ENCODE assay signal across 7 mouse cellular contexts in the genomic region with DNA sequence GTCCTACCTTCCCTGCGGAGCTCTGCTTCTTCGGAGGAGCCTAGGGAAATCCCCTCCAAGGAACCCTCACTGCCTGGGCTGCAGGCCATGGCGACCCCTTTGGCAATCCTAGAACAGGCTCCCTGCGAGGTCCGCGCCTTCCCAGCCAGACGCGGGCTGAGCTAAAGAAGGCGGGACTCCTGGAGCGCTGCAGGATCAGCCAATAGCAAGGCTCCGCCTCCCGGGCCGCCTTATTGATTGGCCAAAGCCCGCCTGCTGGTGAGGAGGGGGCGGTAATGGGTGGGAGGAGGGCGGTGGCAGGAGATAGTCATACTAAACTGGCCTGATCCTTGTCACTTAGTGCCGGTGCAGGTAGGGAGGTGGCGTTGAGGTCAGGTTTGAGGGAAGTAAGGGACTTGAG. TPM values are rescaled to one million over a fixed set of nuclear protein-coding genes. Genes with fewer than 3 reads are reported as not detected.
DNase-seq lines count a peak whose midpoint lies in the region; ATAC-seq lines count a peak whose summit lies in the region.

No protein-coding gene starts in this region.

- no peaks in the 10 kb centered on the region for H3K27me3 ChIP-seq in intestine, embryonic 16.5 days (replicated peaks; ENCODE audit: control insufficient read depth, insufficient read depth, low read length)

- peak overlapping the region; percentile 69 for H3K9ac ChIP-seq in intestine, embryonic 16.5 days (ENCODE audit: low read depth, low read length)

- peaks cover 13% of the 10 kb centered on the region for H3K4me1 ChIP-seq in intestine, embryonic 16.5 days (ENCODE audit: control insufficient read depth, insufficient read depth, low read length)

- DNase-seq in adrenal gland, postnatal 4 days (ENCODE audit: low spot score in 2 of 2), result peak; percentile 49 to 50
- DNase-seq in embryo, embryonic 11 days, result peak; percentile 94
- peak; percentile 80 to 81 for DNase-seq in left cerebral cortex, postnatal 25 days (ENCODE audit: low spot score in 2 of 2)
- peak; percentile 64 to 78 for DNase-seq in right cerebral cortex, postnatal 36 days (ENCODE audit: low spot score in 2 of 2)

- H3K36me3 ChIP-seq in intestine, embryonic 16.5 days (ENCODE audit: control insufficient read depth, insufficient read depth, low read length), result no peaks in the 10 kb centered on the region

- peak overlapping the region; percentile 51 for H3K4me3 ChIP-seq in intestine, embryonic 16.5 days (ENCODE audit: low read length)

- intact Hi-C loops in left cerebral cortex, postnatal 25 days (cut with DNase I), result no loop called here

- H3K4me2 ChIP-seq in intestine, embryonic 16.5 days (ENCODE audit: low read depth, low read length), result peak overlapping the region; percentile 93

- no peaks in the 10 kb centered on the region for H3K9me3 ChIP-seq in intestine, embryonic 16.5 days (ENCODE audit: control insufficient read depth, low read length)

- ATAC-seq in granulocyte monocyte progenitor cell, adult 5-6 weeks (replicated peaks; ENCODE audit: poor library complexity, severe bottlenecking), result peak; percentile 29; the same call in 1 of the 2 replicates
- ATAC-seq in intestine, embryonic 16.5 days, result peak; percentile 88
- ATAC-seq in megakaryocyte progenitor cell, adult 5-6 weeks (replicated peaks; ENCODE audit: poor library complexity), result 0 out of 2 replicates have a peak, but pooled peaks have one; percentile 20

- WGBS in intestine, embryonic 16.5 days, result under 1% methylated on average over 18 of the region's 18 CpGs

- H3K27ac ChIP-seq in intestine, embryonic 16.5 days (ENCODE audit: low read length), result no peak overlapping the region

RNA-seq across cellular contexts. Expression of a gene that starts 6.0 kb away (rescaled TPM):
- 10 to 100 TPM in 1 of 2 experiments, 1 to 10 TPM in 1; 8.8 to 11.5 TPM for total RNA-seq in adrenal gland, postnatal 4 days (2021)
- not detected in 2 replicates for total RNA-seq in granulocyte monocyte progenitor cell, adult 5-6 weeks (2014; fragmentation: Nextera tagmentation)
- total RNA-seq in granulocyte monocyte progenitor cell, adult 5-6 weeks (2017), result 0.04 TPM in 1 of 2 replicates, not detected in the other
- 5.8 and 6.2 TPM in 2 replicates for polyA plus RNA-seq in intestine, embryonic 16.5 days (2015; fragmentation: Nextera tagmentation; extraction: Ambion mirVana)
- 100 to 1,000 TPM; 153 to 174 TPM for total RNA-seq in left cerebral cortex, postnatal 25 days (2021)
- total RNA-seq in megakaryocyte progenitor cell, adult 5-6 weeks (2015), result 0.22 and 0.24 TPM in 2 replicates
- total RNA-seq in megakaryocyte progenitor cell, adult 5-6 weeks (2017), result 0.08 and 0.71 TPM in 2 replicates

RNA-seq across cellular contexts. Expression of a gene that starts 18.8 kb away (rescaled TPM):
- 1 to 10 TPM in 1 of 2 experiments, not detected in 1; 7.4 TPM for total RNA-seq in adrenal gland, postnatal 4 days (2021)
- total RNA-seq in granulocyte monocyte progenitor cell, adult 5-6 weeks (2014; fragmentation: Nextera tagmentation), result not detected in 2 replicates
- total RNA-seq in granulocyte monocyte progenitor cell, adult 5-6 weeks (2017), result not detected in 2 replicates
- polyA plus RNA-seq in intestine, embryonic 16.5 days (2015; fragmentation: Nextera tagmentation; extraction: Ambion mirVana), result 3.9 and 6.0 TPM in 2 replicates
- not detected for total RNA-seq in left cerebral cortex, postnatal 25 days (2021)
- not detected in 2 replicates for total RNA-seq in megakaryocyte progenitor cell, adult 5-6 weeks (2015)
- not detected in 2 replicates for total RNA-seq in megakaryocyte progenitor cell, adult 5-6 weeks (2017)

RNA-seq across cellular contexts. Expression of a gene that starts 25.3 kb away (rescaled TPM):
- 10 to 100 TPM in 1 of 2 experiments, not detected in 1; 25.9 TPM for total RNA-seq in adrenal gland, postnatal 4 days (2021)
- total RNA-seq in granulocyte monocyte progenitor cell, adult 5-6 weeks (2014; fragmentation: Nextera tagmentation), result not detected in 2 replicates
- total RNA-seq in granulocyte monocyte progenitor cell, adult 5-6 weeks (2017), result not detected in 2 replicates
- polyA plus RNA-seq in intestine, embryonic 16.5 days (2015; fragmentation: Nextera tagmentation; extraction: Ambion mirVana), result 62.9 and 67.0 TPM in 2 replicates
- total RNA-seq in left cerebral cortex, postnatal 25 days (2021), result not detected
- not detected in 2 replicates for total RNA-seq in megakaryocyte progenitor cell, adult 5-6 weeks (2015)
- total RNA-seq in megakaryocyte progenitor cell, adult 5-6 weeks (2017), result not detected in 2 replicates

RNA-seq across cellular contexts. Expression of a gene that starts 41.0 kb away (rescaled TPM):
- total RNA-seq in adrenal gland, postnatal 4 days (2021), result 10 to 100 TPM; 10.7 to 15.6 TPM
- 0.26 and 1.1 TPM in 2 replicates for total RNA-seq in granulocyte monocyte progenitor cell, adult 5-6 weeks (2014; fragmentation: Nextera tagmentation)
- total RNA-seq in granulocyte monocyte progenitor cell, adult 5-6 weeks (2017), result 0.36 and 2.0 TPM in 2 replicates
- polyA plus RNA-seq in intestine, embryonic 16.5 days (2015; fragmentation: Nextera tagmentation; extraction: Ambion mirVana), result 1.9 and 2.0 TPM in 2 replicates
- total RNA-seq in left cerebral cortex, postnatal 25 days (2021), result not detected
- 0.66 and 1.3 TPM in 2 replicates for total RNA-seq in megakaryocyte progenitor cell, adult 5-6 weeks (2015)
- total RNA-seq in megakaryocyte progenitor cell, adult 5-6 weeks (2017), result 0.71 and 1.1 TPM in 2 replicates

RNA-seq across cellular contexts. Expression of a gene that starts 54.1 kb away (rescaled TPM):
- total RNA-seq in adrenal gland, postnatal 4 days (2021), result 10 to 100 TPM; 19.2 to 24.4 TPM
- not detected in 2 replicates for total RNA-seq in granulocyte monocyte progenitor cell, adult 5-6 weeks (2014; fragmentation: Nextera tagmentation)
- not detected in 2 replicates for total RNA-seq in granulocyte monocyte progenitor cell, adult 5-6 weeks (2017)
- 5.7 and 6.5 TPM in 2 replicates for polyA plus RNA-seq in intestine, embryonic 16.5 days (2015; fragmentation: Nextera tagmentation; extraction: Ambion mirVana)
- total RNA-seq in left cerebral cortex, postnatal 25 days (2021), result 10 to 100 TPM; 71.2 to 72.9 TPM
- not detected in 2 replicates for total RNA-seq in megakaryocyte progenitor cell, adult 5-6 weeks (2015)
- not detected in 2 replicates for total RNA-seq in megakaryocyte progenitor cell, adult 5-6 weeks (2017)

Comparison
In these comparisons a context has a peak if more than half of its experiments do, and no peak if none do; other contexts are left out.
1. ATAC-seq: peak in every context shown above with its lines; median percentile 88 in intestine, embryonic 16.5 days; 29 in granulocyte monocyte progenitor cell, adult 5-6 weeks; 20 in megakaryocyte progenitor cell, adult 5-6 weeks.
2. RNA of a gene that starts 6.0 kb away (total RNA-seq): 153 to 174 TPM in left cerebral cortex, postnatal 25 days; 8.8 to 11.5 TPM in adrenal gland, postnatal 4 days, 0.08 to 0.71 TPM in megakaryocyte progenitor cell, adult 5-6 weeks and 0.04 TPM in granulocyte monocyte progenitor cell, adult 5-6 weeks; every median in the first group is over 10 times any median in the second.
3. Peak in every context shown above with its lines, with median percentiles within 50 percentile points of each other: DNase-seq.